Comparison of ENCODE assay signal across 23 mouse cellular contexts in genomic region chr14:47723035-47723434, GRCm38 (mm10).
DNase-seq lines count a peak whose midpoint lies in the region; ATAC-seq and TF ChIP-seq lines count a peak whose summit lies in the region.
"Had no signal": no experiment of that assay in that cellular context is flagged by ENCODE, and none has a peak within 500 bp of the region (broad histone marks: within the 10 kb centered on the region; RNA-seq: fewer than 3 reads in every experiment).

No protein-coding gene starts in this region.

- no peak overlapping the region for H3K9ac ChIP-seq in CH12.LX (ENCODE audit: insufficient read depth, low read depth)
- no peak overlapping the region for H3K9ac ChIP-seq in ES-E14 (ENCODE audit: insufficient read depth, low read depth, low read length, poor library complexity, severe bottlenecking)
- no peak overlapping the region for H3K9ac ChIP-seq in MEL (ENCODE audit: control insufficient read depth, low read depth, low read length, poor library complexity, severe bottlenecking)
- no peak overlapping the region for H3K9ac ChIP-seq in hindbrain, embryonic 16.5 days (ENCODE audit: low read depth, low read length)
- no peak overlapping the region for H3K9ac ChIP-seq in liver, embryonic 12.5 days

- TF ChIP-seq CTCF in CH12.LX (conservative IDR thresholded peaks at IDR 0.05 in 1 of 2, IDR thresholded peaks at IDR 0.05 in 1 of 2; ENCODE audit: low read depth in 2 of 2, low read length in 2 of 2) = no peak
- TF ChIP-seq CTCF in MEL (IDR thresholded peaks at IDR 0.05 in 2 of 3, conservative IDR thresholded peaks at IDR 0.05 in 1 of 3; ENCODE audit: control insufficient read depth in 1 of 3, insufficient read depth in 1 of 3, low read depth in 2 of 3, low read length in 3 of 3, poor library complexity in 1 of 3, severe bottlenecking in 1 of 3) = no peak

- ATAC-seq in hindbrain, embryonic 16.5 days = no peak
- no peak for ATAC-seq in liver, embryonic 12.5 days
- ATAC-seq: activated CD4-positive, CD25-positive, alpha-beta regulatory T cell, adult 4 months; CD4-positive, CD25-positive, alpha-beta regulatory T cell, adult 4 months; Patski had no signal

- dilution Hi-C loops in CH12.LX (cut with MboI; ENCODE audit: extremely low pct_ligation_motif_present, extremely low pct_unique_long_range_greater_than_20kb, low sequenced_read_pairs) = no loop called here

- H3K36me3 ChIP-seq in CH12.LX (replicated peaks in 1 of 2; ENCODE audit: control insufficient read depth in 1 of 2, insufficient read depth in 1 of 2, low read length in 1 of 2) (peaks cover 39 to 83% of the 10 kb centered on the region in 2 experiments), ES-E14 (ENCODE audit: control insufficient read depth, insufficient read depth, low read length, poor library complexity, severe bottlenecking) (peaks cover 34% of the 10 kb centered on the region), MEL (ENCODE audit: control insufficient read depth in 1 of 2, insufficient read depth in 2 of 2, low read length in 2 of 2) (peaks cover 0 to 27% of the 10 kb centered on the region in 2 experiments; a peak in 2 of 4 replicates)
- H3K36me3 ChIP-seq in hindbrain, embryonic 16.5 days (ENCODE audit: control insufficient read depth, insufficient read depth, low read length) = peaks cover 33% of the 10 kb centered on the region
- peaks cover 61% of the 10 kb centered on the region for H3K36me3 ChIP-seq in liver, embryonic 12.5 days

- TF ChIP-seq RAD21 in CH12.LX (IDR thresholded peaks at IDR 0.05; ENCODE audit: low read depth, low read length) = no peak
- no peak for TF ChIP-seq RAD21 in MEL (IDR thresholded peaks at IDR 0.05; ENCODE audit: low read depth, low read length)

- no peak overlapping the region for H3K4me2 ChIP-seq in CH12.LX (ENCODE audit: insufficient read depth, low read depth, poor library complexity, severe bottlenecking)
- no peak overlapping the region for H3K4me2 ChIP-seq in hindbrain, embryonic 16.5 days (ENCODE audit: low read length)
- no peak overlapping the region for H3K4me2 ChIP-seq in liver, embryonic 12.5 days

- no peaks in the 10 kb centered on the region for H3K27me3 ChIP-seq in CH12.LX (replicated peaks)
- no peaks in the 10 kb centered on the region for H3K27me3 ChIP-seq in MEL (ENCODE audit: control insufficient read depth in 1 of 2, insufficient read depth in 2 of 2, low read length in 2 of 2)
- no peaks in the 10 kb centered on the region for H3K27me3 ChIP-seq in hindbrain, embryonic 16.5 days (replicated peaks; ENCODE audit: control insufficient read depth, insufficient read depth, low read length)
- H3K27me3 ChIP-seq in liver, embryonic 12.5 days (replicated peaks) = no peaks in the 10 kb centered on the region
- H3K27me3 ChIP-seq: Patski had no signal

- DNase-seq in CH12.LX (ENCODE audit: extremely low read depth) (no peak), ES-E14 (ENCODE audit: low read depth, low spot score) (no peak), MEL (ENCODE audit: low read depth, low spot score) (no peak)
- DNase-seq in spleen, postnatal 14 days (ENCODE audit: low spot score in 2 of 2) = no peak
- DNase-seq: adrenal gland, adult 2 months; adrenal gland, adult 8-10 months; adrenal gland, postnatal 10 days; adrenal gland, postnatal 14 days; adrenal gland, postnatal 25 days; adrenal gland, postnatal 36 days; B cell, adult 2 months; cerebellum, adult 11 months; cerebellum, adult 11-12 months; cerebellum, adult 18-20 months; cerebellum, adult 2 months; cerebellum, adult 8-10 months; cerebellum, adult 9-10 months had no signal

- H3K79me2 ChIP-seq in CH12.LX (replicated peaks; ENCODE audit: control insufficient read depth, extremely low read depth, insufficient read depth, poor library complexity, severe bottlenecking) (no peaks in the 10 kb centered on the region), MEL (ENCODE audit: control insufficient read depth, insufficient read depth, low read length, poor library complexity) (no peaks in the 10 kb centered on the region)

- TF ChIP-seq EP300 in CH12.LX (IDR thresholded peaks at IDR 0.05; ENCODE audit: low read length) (no peak), MEL (IDR thresholded peaks at IDR 0.05; ENCODE audit: low read depth in 1 of 2, low read length in 2 of 2) (no peak)

- H3K9me3 ChIP-seq in CH12.LX (replicated peaks; ENCODE audit: low read length) (no peaks in the 10 kb centered on the region), ES-E14 (ENCODE audit: control insufficient read depth, insufficient read depth, low read depth, low read length) (no peaks in the 10 kb centered on the region), MEL (replicated peaks; ENCODE audit: insufficient read depth, low read length) (no peaks in the 10 kb centered on the region)
- no peaks in the 10 kb centered on the region for H3K9me3 ChIP-seq in hindbrain, embryonic 16.5 days (ENCODE audit: control insufficient read depth, low read length)
- H3K9me3 ChIP-seq in liver, embryonic 12.5 days (replicated peaks) = no peaks in the 10 kb centered on the region
- H3K9me3 ChIP-seq: G1E had no signal

- H3K27ac ChIP-seq in CH12.LX (ENCODE audit: insufficient read depth, low read depth) = no peak overlapping the region
- no peak overlapping the region for H3K27ac ChIP-seq in ES-E14 (ENCODE audit: insufficient read depth, low read depth, low read length, poor library complexity, severe bottlenecking)
- H3K27ac ChIP-seq in MEL (ENCODE audit: control insufficient read depth, low read depth, low read length) = no peak overlapping the region
- no peak overlapping the region for H3K27ac ChIP-seq in hindbrain, embryonic 16.5 days (ENCODE audit: low read depth, low read length)
- H3K27ac ChIP-seq in liver, embryonic 12.5 days = no peak overlapping the region

- no peaks in the 10 kb centered on the region for H3K4me1 ChIP-seq in CH12.LX (ENCODE audit: control insufficient read depth in 1 of 2, insufficient read depth in 2 of 2)
- no peaks in the 10 kb centered on the region for H3K4me1 ChIP-seq in ES-E14 (ENCODE audit: control insufficient read depth in 2 of 2, insufficient read depth in 2 of 2, low read length in 2 of 2, poor library complexity in 1 of 2)
- no peaks in the 10 kb centered on the region for H3K4me1 ChIP-seq in MEL (ENCODE audit: control insufficient read depth in 1 of 2, insufficient read depth in 2 of 2, low read length in 2 of 2)
- H3K4me1 ChIP-seq in hindbrain, embryonic 16.5 days (ENCODE audit: control insufficient read depth, insufficient read depth, low read depth, low read length) = no peaks in the 10 kb centered on the region
- H3K4me1 ChIP-seq in liver, embryonic 12.5 days = no peaks in the 10 kb centered on the region

- TF ChIP-seq POLR2A in CH12.LX (IDR thresholded peaks at IDR 0.05; ENCODE audit: low read depth, low read length) (no peak), MEL (IDR thresholded peaks at IDR 0.05; ENCODE audit: control insufficient read depth in 1 of 2, insufficient read depth in 1 of 2, low read depth in 1 of 2, low read length in 2 of 2, poor library complexity in 1 of 2) (no peak)

- H3K4me3 ChIP-seq in CH12.LX (replicated peaks in 1 of 3; ENCODE audit: low read depth in 2 of 3, low read length in 2 of 3, poor library complexity in 1 of 3) = no peak overlapping the region
- H3K4me3 ChIP-seq in ES-E14 (ENCODE audit: insufficient read depth in 1 of 2, low read depth in 1 of 2, low read length in 2 of 2, poor library complexity in 1 of 2, severe bottlenecking in 1 of 2) = no peak overlapping the region
- H3K4me3 ChIP-seq in MEL (ENCODE audit: control insufficient read depth in 1 of 2, insufficient read depth in 1 of 2, low read depth in 2 of 2, low read length in 2 of 2) = no peak overlapping the region
- no peak overlapping the region for H3K4me3 ChIP-seq in hindbrain, embryonic 16.5 days (ENCODE audit: low read length)
- H3K4me3 ChIP-seq in liver, embryonic 12.5 days = no peak overlapping the region

- in situ Hi-C loops in CH12.LX (cut with MboI; ENCODE audit: low pct_ligation_motif_present, low pct_unique_long_range_greater_than_20kb, low sequenced_read_pairs) = no loop called here
- in situ Hi-C loops in ES-E14 (cut with MboI; ENCODE audit: low sequenced_read_pairs in 2 of 2, unreplicated experiment in 2 of 2) = no loop called here

TF ChIP-seq in CH12.LX, 34 proteins besides CTCF, POLR2A, EP300 and RAD21 (continues in another document):
- TF ChIP-seq MEF2A (IDR thresholded peaks at IDR 0.05; ENCODE audit: borderline replicate concordance, low read depth, low read length) (no peak), NRF1 (IDR thresholded peaks at IDR 0.05; ENCODE audit: low read depth, low read length) (no peak), ETS1 (conservative IDR thresholded peaks at IDR 0.05; ENCODE audit: low read depth, low read length) (no peak), IRF4 (IDR thresholded peaks at IDR 0.05; ENCODE audit: low read depth, low read length) (no peak), USF2 (conservative IDR thresholded peaks at IDR 0.05; ENCODE audit: low read depth, low read length) (no peak), MYC (IDR thresholded peaks at IDR 0.05; ENCODE audit: low read depth, low read length) (no peak), MAFK (IDR thresholded peaks at IDR 0.05; ENCODE audit: insufficient replicate concordance, low read length) (peak; percentile 67; the same call in 1 of the 2 replicates)

TF ChIP-seq in ES-E14, 5 proteins besides CTCF, POLR2A, EP300 and RAD21:
- no peak for TF ChIP-seq ZNF384 (IDR thresholded peaks at IDR 0.05; ENCODE audit: low read depth, low read length)
- TF ChIP-seq MAFK (IDR thresholded peaks at IDR 0.05; ENCODE audit: insufficient read depth, low read depth, low read length) = peak; percentile 64

TF ChIP-seq in MEL, 35 proteins besides CTCF, POLR2A, EP300 and RAD21:
- TF ChIP-seq TBP (IDR thresholded peaks at IDR 0.05; ENCODE audit: low read depth, low read length) = no peak
- TF ChIP-seq MAFK (IDR thresholded peaks at IDR 0.05; ENCODE audit: borderline replicate concordance, low read depth, low read length) = peak; percentile 38; the same call in 1 of the 2 replicates
TF ChIP-seq in MEL: peak in this region for 1.

Comparison
In these comparisons a context has a peak if more than half of its experiments do, and no peak if none do; other contexts are left out.
1. Of the 35 proteins assayed by ChIP-seq in both MEL and CH12.LX: peak only in MEL: none; only in CH12.LX: none; in both: MAFK; in neither: 34.